Mouse (Mus musculus) brain, embryonic 14.5 days (tissue): ENCODE measurements around the gene Wfikkn1. TPM values are rescaled to one million over a fixed set of nuclear protein-coding genes. Genes with fewer than 3 reads are reported as not detected.

Source experiments
- DNase-seq: peaks from one replicate; pipeline ENCODE4 v3.0.0-alpha.2; 2011; ENCODE audit warnings: low read depth
- CTCF ChIP-seq: fragments of 200-500 bp; IDR thresholded peaks from 2 replicates; pipeline ENCODE4 v1.5.1; 2012; ENCODE audit warnings: inconsistent platforms, mild to moderate bottlenecking, moderate library complexity, borderline replicate concordance; ENCODE audit not compliant: insufficient read depth, insufficient read length; ENCODE audit errors: extremely low read depth
- POLR2A ChIP-seq: fragments of 200-500 bp; IDR thresholded peaks from 2 replicates; pipeline ENCODE4 v1.6.1; 2012; ENCODE audit warnings: mild to moderate bottlenecking, inconsistent platforms, borderline replicate concordance; ENCODE audit not compliant: poor library complexity, insufficient read depth, insufficient read length, severe bottlenecking; ENCODE audit errors: extremely low read depth
- polyA plus RNA-seq: library from polyadenylated mRNA; depleted of rRNA; stranded (reverse); fragments of >200 nt; gene quantifications from 2 replicates; pipeline ENCODE4 v1.2.3, GENCODE M21; 2012

Gene Wfikkn1
- polyA plus RNA-seq, 1 experiment: 0.66 TPM

GRCm38 (mm10) chr17:25883268-25883667 lies 2.6 kb upstream of the Wfikkn1 start:
- DNase-seq: no peak
- no peak for TF ChIP-seq CTCF
- no peak for TF ChIP-seq POLR2A

DNA sequence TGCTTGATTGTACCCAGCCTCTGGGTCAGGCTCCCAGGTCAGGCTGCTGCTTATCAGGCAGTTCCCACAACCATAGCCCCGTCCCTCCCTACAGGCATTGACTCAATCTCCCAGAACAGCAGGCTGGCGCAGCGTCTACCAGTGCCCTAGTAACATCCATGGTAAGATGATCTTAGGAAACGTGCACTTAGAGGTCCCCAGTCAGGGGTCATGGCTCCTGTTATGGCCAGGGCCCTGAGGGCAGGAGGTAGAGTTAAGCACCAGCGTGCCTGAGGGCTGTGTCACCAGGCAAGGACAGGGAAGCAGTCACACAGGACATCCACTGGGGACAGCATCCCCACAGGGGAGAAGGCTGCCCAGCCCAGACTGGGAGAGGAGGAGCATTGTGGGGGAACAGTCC lies 1.6 kb upstream of the Wfikkn1 start:
- no peak for DNase-seq
- no peak for TF ChIP-seq POLR2A
- no peak for TF ChIP-seq CTCF

- no peak for DNase-seq
- TF ChIP-seq POLR2A: no peak
- TF ChIP-seq CTCF: no peak
These were observed 1.0 kb upstream of the Wfikkn1 start for GRCm38 (mm10) chr17:25881691-25882090.

GRCm38 (mm10) chr17:25880913-25881641 lies 419 bp upstream of the Wfikkn1 start:
- TF ChIP-seq POLR2A (no peak), CTCF (no peak)

DNA sequence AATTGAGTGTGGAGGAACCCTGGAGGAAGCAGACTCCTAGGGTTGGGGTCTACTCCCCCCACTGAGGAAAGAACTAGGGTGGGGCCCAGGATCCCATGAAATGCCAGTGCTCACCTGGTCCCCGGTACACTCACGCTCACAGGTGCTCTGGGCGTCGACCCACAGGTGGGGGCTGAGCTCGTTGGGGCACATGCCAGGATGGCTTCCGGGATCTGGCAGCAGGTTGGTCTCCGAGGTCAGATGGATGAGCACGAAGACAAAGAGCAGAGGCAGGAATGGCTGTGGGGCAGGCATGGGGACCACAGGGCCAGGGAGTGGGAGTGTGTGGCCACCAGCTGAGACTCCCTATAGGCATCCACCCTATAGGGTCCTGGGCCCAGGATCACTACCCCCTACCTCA lies 908 bp downstream of the Wfikkn1 start:
- DNase-seq: no peak
- no peak for TF ChIP-seq CTCF
- TF ChIP-seq POLR2A: no peak

More at GRCm38 (mm10) chr17:25880913-25881641, 419 bp upstream of the Wfikkn1 start:
- DNase-seq: no peak

GRCm38 (mm10) chr17:25879261-25879660 lies 1.4 kb downstream of the Wfikkn1 start:
- no peak for DNase-seq
- TF ChIP-seq CTCF (peak; percentile 48; the same call in 1 of the 2 replicates), POLR2A (no peak)

GRCm38 (mm10) chr17:25878611-25879180 lies 2.0 kb downstream of the Wfikkn1 start:
- TF ChIP-seq CTCF (no peak), POLR2A (no peak)

DNA sequence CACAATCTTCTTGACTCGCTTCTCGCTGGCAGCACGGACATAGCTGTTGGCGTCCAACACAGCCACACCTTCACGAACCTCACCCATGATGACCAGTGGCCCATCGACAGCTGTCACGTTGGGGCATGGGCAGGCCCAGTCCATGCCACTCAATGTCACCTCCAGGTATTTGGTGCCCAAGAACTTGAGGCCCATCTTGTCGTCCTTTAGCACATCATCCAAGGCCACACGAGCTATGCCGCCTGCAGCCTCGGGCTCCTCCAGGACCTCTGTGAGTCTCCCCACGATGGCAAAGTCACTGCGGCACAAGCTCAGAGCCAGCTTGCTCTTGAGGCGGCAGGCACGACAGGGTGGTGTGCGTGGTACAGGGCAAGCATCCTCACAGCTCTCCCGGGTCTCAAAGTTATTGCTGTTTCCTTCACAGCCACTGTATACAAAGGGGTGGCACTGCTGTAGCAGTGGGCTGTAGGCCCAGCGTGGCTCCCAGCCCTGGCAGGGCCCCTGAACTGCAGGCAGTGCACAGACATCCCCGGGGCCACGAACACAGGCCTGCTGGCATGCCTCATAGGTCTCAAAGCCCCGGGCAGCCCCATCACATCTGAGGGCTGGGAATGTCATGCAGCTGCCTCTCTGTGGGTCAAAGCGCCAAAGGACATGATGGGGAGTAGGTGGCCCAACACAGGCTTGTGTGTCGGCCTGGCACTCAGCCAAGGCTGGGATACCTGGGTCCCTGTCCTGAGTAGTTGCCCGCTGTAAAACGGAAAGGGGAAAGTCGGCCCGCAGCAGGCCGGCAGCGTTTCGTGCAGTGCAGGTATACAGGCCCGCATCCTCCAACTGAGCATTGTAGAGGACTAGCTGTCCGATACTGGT lies 2.7 kb downstream of the Wfikkn1 start:
- no peak for DNase-seq
- no peak for TF ChIP-seq POLR2A
- TF ChIP-seq CTCF: no peak

More at GRCm38 (mm10) chr17:25878611-25879180, 2.0 kb downstream of the Wfikkn1 start:
- DNase-seq: no peak

- no peak for DNase-seq
- no peak for TF ChIP-seq CTCF
- TF ChIP-seq POLR2A: no peak
These were observed 3.6 kb downstream of the Wfikkn1 start for GRCm38 (mm10) chr17:25877025-25877424.

DNA sequence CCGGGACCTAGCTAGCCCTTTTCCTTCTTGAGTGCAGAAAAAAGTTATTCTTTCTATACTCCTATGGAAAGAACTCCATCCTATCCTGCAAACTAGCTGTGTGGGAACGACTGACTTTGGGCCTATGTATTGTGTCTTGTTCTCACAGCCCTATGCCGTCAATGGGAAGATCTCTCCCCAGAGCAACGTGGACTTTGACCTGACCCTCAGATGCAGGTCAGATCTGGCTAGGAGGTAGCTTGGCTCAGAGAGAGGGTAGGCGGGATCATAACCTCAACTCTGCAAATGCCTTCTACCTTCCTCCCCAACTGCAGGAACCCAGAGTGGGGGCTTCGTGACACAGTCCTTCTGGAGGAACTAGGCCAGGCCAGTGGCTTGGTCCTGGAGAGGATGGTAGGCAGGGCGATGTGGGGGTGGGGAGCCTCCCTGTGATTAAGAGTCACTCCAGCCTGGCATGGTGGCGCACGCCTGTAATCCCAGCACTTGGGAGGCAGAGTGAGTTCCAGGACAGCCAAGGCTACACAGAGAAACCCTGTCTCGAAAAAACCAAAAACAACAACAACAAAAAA lies 4.2 kb downstream of the Wfikkn1 start:
- TF ChIP-seq CTCF: no peak
- no peak for TF ChIP-seq POLR2A
- DNase-seq: no peak
